Mouse (Mus musculus) C2C12 (cell line): ENCODE data around the gene Six3. TPM values are rescaled to one million over a fixed set of nuclear protein-coding genes. Genes with fewer than 3 reads are reported as not detected.

Source experiments
- H3K27me3 ChIP-seq: one replicate; pipeline ENCODE4 v1.6.1; 2011; ENCODE audit not compliant: control insufficient read depth, insufficient read depth, insufficient read length
- H3K36me3 ChIP-seq: one replicate; pipeline ENCODE4 v1.6.1; 2011; ENCODE audit not compliant: control insufficient read depth, insufficient read depth
- H3K4me3 ChIP-seq: one replicate; pipeline ENCODE4 v1.5.1; 2011; ENCODE audit warnings: mild to moderate bottlenecking, control low read depth; ENCODE audit not compliant: poor library complexity, insufficient read depth, severe bottlenecking
- H3K79me2 ChIP-seq: one replicate; pipeline ENCODE4 v1.6.1; 2011; ENCODE audit not compliant: control insufficient read depth, insufficient read depth
- H3K79me3 ChIP-seq: one replicate; pipeline ENCODE4 v1.6.1; 2011; ENCODE audit warnings: low read depth, control low read depth
- H3ac ChIP-seq: one replicate; pipeline ENCODE3; 2011; ENCODE audit warnings: low read depth; ENCODE audit not compliant: control insufficient read depth, insufficient read length
- CEBPB ChIP-seq: IDR thresholded peaks from one replicate; pipeline ENCODE4 v1.6.1; 2011; ENCODE audit warnings: low read depth, mild to moderate bottlenecking, control low read depth, moderate library complexity
- CTCF ChIP-seq: IDR thresholded peaks from one replicate; pipeline ENCODE4 v1.5.1; 2011; ENCODE audit not compliant: control insufficient read depth, insufficient read depth, insufficient read length
- FOSL1 ChIP-seq: IDR thresholded peaks from one replicate; pipeline ENCODE4 v1.8.0; 2011; ENCODE audit warnings: mild to moderate bottlenecking, low read length; ENCODE audit not compliant: poor library complexity, insufficient read depth, severe bottlenecking
- MAX ChIP-seq: IDR thresholded peaks from one replicate; pipeline ENCODE4 v1.6.1; 2011; ENCODE audit warnings: mild to moderate bottlenecking, control low read depth
- MYOD1 ChIP-seq: IDR thresholded peaks from one replicate; pipeline ENCODE4 v1.6.1; 2011; ENCODE audit warnings: low read depth; ENCODE audit not compliant: control insufficient read depth, insufficient read length
- MYOG ChIP-seq: IDR thresholded peaks from one replicate; pipeline ENCODE4 v1.6.1; 2011; ENCODE audit not compliant: control insufficient read depth, insufficient read length; ENCODE audit errors: extremely low read depth
- USF1 ChIP-seq: IDR thresholded peaks from one replicate; pipeline ENCODE4 v1.6.1; 2011; ENCODE audit warnings: low read depth, mild to moderate bottlenecking, control low read depth, moderate library complexity
- polyA plus RNA-seq: library from polyadenylated mRNA; unstranded; fragments of >200 nt; fragmentation: generic; extraction: Trizol; gene quantifications from one replicate; pipeline ENCODE4 v1.2.1, GENCODE M21; 2012; ENCODE audit warnings: missing spikeins

The Six3 gene
- polyA plus RNA-seq, 1 experiment, result not detected

- Histone ChIP-seq H3ac (no peak overlapping the region), H3K36me3 (no peaks in the 10 kb centered on the region), H3K79me2 (no peaks in the 10 kb centered on the region), H3K79me3 (no peaks in the 10 kb centered on the region), H3K27me3 (peaks cover 2% of the 10 kb centered on the region), H3K4me3 (no peak overlapping the region)
- no peak for TF ChIP-seq MYOG
- no peak for TF ChIP-seq CEBPB
- TF ChIP-seq CTCF, result no peak
- TF ChIP-seq USF1, result no peak
- no peak for TF ChIP-seq MYOD1
- no peak for TF ChIP-seq MAX
- no peak for TF ChIP-seq FOSL1
These were observed 13.9 kb upstream of the Six3 start for GRCm38 (mm10) chr17:85599520-85599919.

GRCm38 (mm10) chr17:85606463-85606862 lies 6.9 kb upstream of the Six3 start:
- Histone ChIP-seq H3K79me2 (no peaks in the 10 kb centered on the region), H3K27me3 (peaks cover 14% of the 10 kb centered on the region), H3K36me3 (no peaks in the 10 kb centered on the region), H3K79me3 (no peaks in the 10 kb centered on the region), H3ac (no peak overlapping the region), H3K4me3 (no peak overlapping the region)
- TF ChIP-seq MYOD1, result no peak
- TF ChIP-seq USF1, result no peak
- no peak for TF ChIP-seq CTCF
- no peak for TF ChIP-seq MAX
- TF ChIP-seq FOSL1, result no peak
- no peak for TF ChIP-seq CEBPB
- no peak for TF ChIP-seq MYOG

GRCm38 (mm10) chr17:85607556-85608365 lies 5.6 kb upstream of the Six3 start:
- TF ChIP-seq MYOD1, result no peak
- TF ChIP-seq USF1, result no peak
- TF ChIP-seq FOSL1, result no peak
- no peak for TF ChIP-seq CTCF
- TF ChIP-seq MAX, result no peak
- TF ChIP-seq CEBPB, result no peak
- H3K27me3 ChIP-seq, result peaks cover 17% of the 10 kb centered on the region

GRCm38 (mm10) chr17:85608366-85609093 lies 4.9 kb upstream of the Six3 start:
- Histone ChIP-seq H3ac (no peak overlapping the region), H3K79me3 (no peaks in the 10 kb centered on the region), H3K36me3 (no peaks in the 10 kb centered on the region), H3K79me2 (no peaks in the 10 kb centered on the region), H3K4me3 (no peak overlapping the region), H3K27me3 (peaks cover 24% of the 10 kb centered on the region)
- no peak for TF ChIP-seq USF1
- no peak for TF ChIP-seq CTCF
- TF ChIP-seq MYOG, result no peak
- no peak for TF ChIP-seq FOSL1
- TF ChIP-seq MAX, result no peak
- no peak for TF ChIP-seq CEBPB
- TF ChIP-seq MYOD1, result no peak

More at GRCm38 (mm10) chr17:85607556-85608365, 5.6 kb upstream of the Six3 start:
- Histone ChIP-seq H3K79me2 (no peaks in the 10 kb centered on the region), H3K36me3 (no peaks in the 10 kb centered on the region), H3K79me3 (no peaks in the 10 kb centered on the region), H3ac (no peak overlapping the region), H3K4me3 (no peak overlapping the region)

- Histone ChIP-seq H3K79me2 (no peaks in the 10 kb centered on the region), H3K36me3 (no peaks in the 10 kb centered on the region), H3K27me3 (peaks cover 30% of the 10 kb centered on the region), H3K4me3 (no peak overlapping the region), H3K79me3 (no peaks in the 10 kb centered on the region), H3ac (no peak overlapping the region)
- TF ChIP-seq MAX (no peak), FOSL1 (no peak), USF1 (no peak), MYOD1 (no peak), MYOG (no peak), CEBPB (no peak), CTCF (no peak)
These were observed 4.3 kb upstream of the Six3 start for GRCm38 (mm10) chr17:85609094-85609425.
